Mouse (Mus musculus) midbrain, embryonic 16.5 days (tissue): ENCODE measurements around the gene Esrrg. TPM values are rescaled to one million over a fixed set of nuclear protein-coding genes. Genes with fewer than 3 reads are reported as not detected.

Experiments
- ATAC-seq: fragments of 200-750 bp; cut with Nextera tagmentation; 2 replicates; pipeline ENCODE4 v1.8.0; 2017; ENCODE audit warnings: moderate TSS enrichment
- H3K27ac ChIP-seq: fragments of 300-500 bp; sonication (generic); 2 replicates; pipeline ENCODE4 v1.5.1; 2014; ENCODE audit warnings: mild to moderate bottlenecking, low read length, mixed read lengths
- H3K27me3 ChIP-seq: fragments of 300-500 bp; sonication (generic); 2 replicates; pipeline ENCODE4 v1.6.1; 2014; ENCODE audit warnings: low read depth, low read length, mixed read lengths; ENCODE audit not compliant: control insufficient read depth, insufficient read depth
- H3K36me3 ChIP-seq: fragments of 300-500 bp; sonication (generic); 2 replicates; pipeline ENCODE4 v1.6.1; 2014; ENCODE audit warnings: mild to moderate bottlenecking, low read length, moderate library complexity, mixed read lengths; ENCODE audit not compliant: control insufficient read depth, insufficient read depth
- H3K4me1 ChIP-seq: fragments of 300-500 bp; sonication (generic); 2 replicates; pipeline ENCODE4 v1.6.1; 2014; ENCODE audit warnings: mild to moderate bottlenecking, low read length, mixed read lengths; ENCODE audit not compliant: control insufficient read depth, insufficient read depth
- H3K4me2 ChIP-seq: fragments of 300-500 bp; sonication (generic); 2 replicates; pipeline ENCODE4 v1.6.1; 2014; ENCODE audit warnings: mild to moderate bottlenecking, low read length, mixed read lengths
- H3K4me3 ChIP-seq: fragments of 300-500 bp; sonication (generic); 2 replicates; pipeline ENCODE4 v1.5.1; 2014; ENCODE audit warnings: low read depth, mild to moderate bottlenecking, low read length, moderate library complexity, mixed read lengths
- H3K9ac ChIP-seq: fragments of 300-500 bp; sonication (generic); 2 replicates; pipeline ENCODE4 v1.6.1; 2014; ENCODE audit warnings: low read depth, low read length, mixed read lengths
- H3K9me3 ChIP-seq: fragments of 300-500 bp; sonication (generic); replicated peaks from 2 replicates; pipeline ENCODE4 v1.6.1; 2014; ENCODE audit warnings: mild to moderate bottlenecking, low read length, mixed read lengths; ENCODE audit not compliant: control insufficient read depth, poor library complexity, severe bottlenecking
- WGBS: fragments of 180-500 bp; shearing (Covaris S2); extraction: QIAGEN DNeasy Blood & Tissue Kit; methylation state at CpG from one replicate; pipeline ENCODE4 v1.1.7; 2014; 5-methylcytosine and 5-hydroxymethylcytosine counted together
- polyA plus RNA-seq: library from polyadenylated mRNA; unstranded; fragments of >200 nt; fragmentation: Nextera tagmentation; extraction: Ambion mirVana; gene quantifications from 2 replicates; pipeline ENCODE4 v1.2.1, GENCODE M21; 2015

Esrrg gene
- polyA plus RNA-seq, 1 experiment from 2014 or later: 24.9 TPM

GRCm38 (mm10) chr1:188173859-188174258 is 565.3 kb downstream of the Esrrg start:
- 46% methylated on average over 1 of the region's 1 CpGs for WGBS
- no peaks in the 10 kb centered on the region for H3K9me3 ChIP-seq
- H3K36me3 ChIP-seq: no peaks in the 10 kb centered on the region
- H3K4me3 ChIP-seq: no peak overlapping the region
- no peaks in the 10 kb centered on the region for H3K27me3 ChIP-seq
- no peak overlapping the region for H3K9ac ChIP-seq
- H3K4me2 ChIP-seq: no peak overlapping the region
- no peaks in the 10 kb centered on the region for H3K4me1 ChIP-seq
- ATAC-seq: no peak
- no peak overlapping the region for H3K27ac ChIP-seq

- H3K27me3 ChIP-seq: no peaks in the 10 kb centered on the region
- peaks cover 11% of the 10 kb centered on the region for H3K4me1 ChIP-seq
- no peak overlapping the region for H3K27ac ChIP-seq
- H3K9me3 ChIP-seq: no peaks in the 10 kb centered on the region
- no peak overlapping the region for H3K9ac ChIP-seq
- WGBS: 87% methylated on average over 5 of the region's 5 CpGs
- no peak overlapping the region for H3K4me3 ChIP-seq
- H3K36me3 ChIP-seq: no peaks in the 10 kb centered on the region
- no peak overlapping the region for H3K4me2 ChIP-seq
- no peak for ATAC-seq
Observed at GRCm38 (mm10) chr1:188182951-188183350, 574.4 kb downstream of the Esrrg start.

DNA sequence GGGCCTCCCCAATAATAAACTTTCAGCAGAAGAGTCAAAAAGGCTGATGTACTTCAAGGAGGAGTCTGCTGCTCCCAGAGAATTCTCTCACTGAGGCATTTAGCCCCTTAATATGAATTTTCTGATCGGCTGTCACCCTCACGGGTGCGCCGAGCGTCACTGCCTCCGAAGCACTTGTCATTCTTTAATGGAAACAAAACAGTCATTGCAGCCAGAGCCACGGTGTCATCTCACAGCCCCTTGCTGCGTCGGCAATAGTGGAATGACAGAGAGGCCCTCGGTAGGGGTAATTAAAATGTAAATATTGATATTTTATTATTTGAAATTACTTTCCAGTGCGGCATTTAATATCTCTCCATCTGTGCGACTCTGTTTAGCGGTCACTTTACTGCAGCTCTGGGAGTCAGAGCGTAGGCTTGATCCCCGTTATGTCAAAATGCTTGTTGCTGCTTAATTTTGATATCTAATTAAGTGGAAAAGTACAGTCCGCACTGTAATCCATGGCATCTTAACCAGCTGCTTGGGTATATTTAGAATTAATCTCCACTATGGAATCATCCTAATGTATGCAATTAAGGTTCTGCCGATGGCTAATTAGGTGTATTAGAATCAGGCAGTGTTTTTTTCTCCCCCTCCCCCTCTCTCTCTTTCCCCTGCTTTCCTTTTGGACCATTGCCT is 578.0 kb downstream of the Esrrg start:
- Histone ChIP-seq H3K36me3 (no peaks in the 10 kb centered on the region), H3K4me1 (peaks cover 11% of the 10 kb centered on the region), H3K4me2 (peak overlapping the region; percentile 29), H3K27me3 (no peaks in the 10 kb centered on the region), H3K4me3 (no peak overlapping the region), H3K9ac (no peak overlapping the region), H3K9me3 (no peaks in the 10 kb centered on the region), H3K27ac (no peak overlapping the region)
- 33% methylated on average over 17 of the region's 17 CpGs for WGBS
- ATAC-seq: no peak

- H3K4me1 ChIP-seq: no peaks in the 10 kb centered on the region
- 98% methylated on average over 2 of the region's 2 CpGs for WGBS
Observed at GRCm38 (mm10) chr1:188192971-188193370, 584.4 kb downstream of the Esrrg start.

GRCm38 (mm10) chr1:188207421-188207820 is 598.8 kb downstream of the Esrrg start:
- no peak overlapping the region for H3K27ac ChIP-seq
- 68% methylated on average over 6 of the region's 6 CpGs for WGBS
- no peaks in the 10 kb centered on the region for H3K27me3 ChIP-seq
- no peaks in the 10 kb centered on the region for H3K36me3 ChIP-seq
- ATAC-seq: no peak
- no peak overlapping the region for H3K9ac ChIP-seq
- no peaks in the 10 kb centered on the region for H3K4me1 ChIP-seq
- no peak overlapping the region for H3K4me3 ChIP-seq
- H3K4me2 ChIP-seq: no peak overlapping the region
- no peaks in the 10 kb centered on the region for H3K9me3 ChIP-seq

More at GRCm38 (mm10) chr1:188192971-188193370, 584.4 kb downstream of the Esrrg start:
- no peaks in the 10 kb centered on the region for H3K9me3 ChIP-seq
- no peak overlapping the region for H3K27ac ChIP-seq
- H3K36me3 ChIP-seq: no peaks in the 10 kb centered on the region
- no peaks in the 10 kb centered on the region for H3K27me3 ChIP-seq
- ATAC-seq: no peak
- no peak overlapping the region for H3K4me3 ChIP-seq
- H3K9ac ChIP-seq: no peak overlapping the region
- no peak overlapping the region for H3K4me2 ChIP-seq

DNA sequence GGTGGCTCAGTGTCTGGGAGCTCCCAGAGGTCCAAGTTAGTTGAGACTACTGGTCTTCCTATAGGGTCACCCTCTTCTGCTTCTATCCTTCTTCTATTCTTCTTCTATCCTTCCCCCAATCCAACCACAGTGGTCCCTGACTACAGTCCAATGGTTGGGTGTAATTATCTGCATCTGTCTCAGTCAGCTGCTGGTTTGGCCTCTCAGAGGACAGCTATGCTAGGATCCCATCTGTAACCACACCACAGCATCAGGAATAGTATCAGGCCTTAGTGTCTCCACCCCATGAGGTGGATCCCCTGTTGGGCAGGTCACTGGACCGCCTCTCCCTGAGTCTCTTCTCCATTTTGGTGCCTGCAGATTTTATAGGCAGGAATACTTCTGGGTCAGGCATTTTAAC is 600.4 kb downstream of the Esrrg start:
- H3K27ac ChIP-seq: no peak overlapping the region
- H3K4me3 ChIP-seq: no peak overlapping the region
- H3K4me2 ChIP-seq: no peak overlapping the region
- no peaks in the 10 kb centered on the region for H3K36me3 ChIP-seq
- no peak for ATAC-seq
- no peaks in the 10 kb centered on the region for H3K4me1 ChIP-seq
- 90% methylated on average over 1 of the region's 1 CpGs for WGBS
- H3K27me3 ChIP-seq: no peaks in the 10 kb centered on the region
- H3K9me3 ChIP-seq: no peaks in the 10 kb centered on the region
- no peak overlapping the region for H3K9ac ChIP-seq

DNA sequence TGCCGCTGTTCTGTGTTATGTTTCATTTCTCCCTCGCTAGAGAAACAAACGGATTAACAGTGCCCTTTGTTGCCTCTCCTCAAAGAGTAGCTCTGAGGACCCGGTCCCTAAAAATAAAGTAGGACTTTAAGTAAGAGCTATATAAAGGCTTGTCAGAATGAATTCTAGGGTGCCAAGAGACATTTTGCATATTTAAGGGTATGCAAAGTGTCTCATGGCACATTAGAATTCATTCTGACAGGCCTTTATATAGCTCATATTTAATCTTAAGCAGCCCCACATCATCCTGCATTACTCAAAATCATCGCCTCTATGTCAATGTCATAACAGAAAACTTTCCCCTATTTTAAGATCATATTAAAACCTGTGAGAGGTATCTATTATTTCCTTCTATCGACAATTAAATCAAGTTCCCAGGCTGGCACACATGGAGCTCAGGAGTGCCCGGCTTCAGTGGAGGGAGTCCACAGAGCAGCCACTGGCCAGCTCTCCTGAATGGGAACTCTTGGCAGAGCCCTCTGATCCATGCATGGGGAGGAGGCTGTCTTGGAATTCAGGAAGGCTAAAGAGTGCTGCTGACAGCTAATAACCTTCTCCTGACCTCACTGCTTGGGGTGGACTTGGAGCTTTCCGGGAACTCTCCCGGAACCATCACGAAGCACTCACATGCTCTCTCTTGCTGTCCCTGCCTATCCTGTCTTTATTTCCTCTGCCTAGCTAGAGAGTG is 606.5 kb downstream of the Esrrg start:
- no peak for ATAC-seq
- Histone ChIP-seq H3K4me1 (peaks cover 6% of the 10 kb centered on the region), H3K9me3 (no peaks in the 10 kb centered on the region)

DNA sequence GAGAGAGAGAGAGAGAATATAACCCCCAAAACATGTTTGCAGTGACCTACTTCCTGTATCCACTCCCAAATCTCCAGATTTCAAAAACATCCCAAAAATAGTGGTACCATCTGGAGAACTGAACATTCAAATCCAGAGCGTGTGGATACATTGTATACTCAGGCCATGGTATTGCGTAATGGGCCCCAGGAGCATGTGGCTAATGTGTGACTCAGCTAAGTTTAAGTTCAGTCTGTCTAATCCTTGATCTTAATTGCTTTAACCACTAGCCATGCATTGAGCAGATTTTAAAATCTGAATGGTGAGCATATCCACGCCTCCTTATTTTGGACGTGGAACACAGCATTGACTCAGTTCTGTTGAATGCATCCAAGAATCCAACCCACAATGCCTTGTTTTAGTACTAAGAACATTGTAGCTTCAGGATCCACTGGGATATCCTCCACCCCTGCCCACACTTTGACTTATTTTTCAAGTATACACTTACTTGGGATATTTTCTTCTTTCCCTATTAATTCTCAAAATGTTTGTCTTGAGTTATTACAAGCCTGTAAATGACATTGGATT is 612.7 kb downstream of the Esrrg start:
- no peaks in the 10 kb centered on the region for H3K9me3 ChIP-seq
- no peak for ATAC-seq
- no peak overlapping the region for H3K4me3 ChIP-seq
- no peak overlapping the region for H3K4me2 ChIP-seq
- no peaks in the 10 kb centered on the region for H3K36me3 ChIP-seq
- no peak overlapping the region for H3K27ac ChIP-seq
- no peaks in the 10 kb centered on the region for H3K4me1 ChIP-seq
- no peak overlapping the region for H3K9ac ChIP-seq
- 87% methylated on average over 4 of the region's 4 CpGs for WGBS
- no peaks in the 10 kb centered on the region for H3K27me3 ChIP-seq

More for the DNA sequence above, 606.5 kb downstream of the Esrrg start:
- H3K4me2 ChIP-seq: no peak overlapping the region
- 38% methylated on average over 10 of the region's 10 CpGs for WGBS
- H3K36me3 ChIP-seq: no peaks in the 10 kb centered on the region
- no peak overlapping the region for H3K4me3 ChIP-seq
- no peak overlapping the region for H3K9ac ChIP-seq
- H3K27me3 ChIP-seq: no peaks in the 10 kb centered on the region
- no peak overlapping the region for H3K27ac ChIP-seq
